Mouse (Mus musculus): Measurements from ENCODE around the gene Hist1h2bk. TPM values are rescaled to one million over a fixed set of nuclear protein-coding genes. Genes with fewer than 3 reads are reported as not detected.

The Hist1h2bk gene
- 10 to 100 TPM; 13.0 to 13.3 TPM for total RNA-seq (2021)

- peak; percentile 77 to 83 for DNase-seq (ENCODE audit: low spot score in 2 of 2)
- intact Hi-C loops (cut with DNase I): loop anchor here (5.0 kb wide), 2 partner anchors 1647 to 1722 kb away; partner anchors contain the start of genes Hist1h2ac, Hist1h2bc and Hist1h4b
Measured at GRCm38 (mm10) chr13:22035267-22036148, at the start of gene Hist1h2bk, which contains the start of gene Hist1h2ah. Gene Hist1h2bk (plus strand): TSS chr13:22035870. Gene Hist1h2ah (minus strand): TSS chr13:22035568.

GRCm38 (mm10) chr13:21992550-21992949, 43.1 kb upstream of the Hist1h2bk start:
- DNase-seq (ENCODE audit: low spot score in 2 of 2): no peak
- intact Hi-C loops (cut with DNase I): no loop called here

GRCm38 (mm10) chr13:21993957-21994738, 41.5 kb upstream of the Hist1h2bk start:
- intact Hi-C loops (cut with DNase I): no loop called here
- DNase-seq (ENCODE audit: low spot score in 2 of 2): peak in 1 of 2 experiments; percentile 31

- no peak for DNase-seq (ENCODE audit: low spot score in 2 of 2)
- intact Hi-C loops (cut with DNase I): loop anchor here (5.0 kb wide), 1 partner anchor 78 kb away; no protein-coding TSS in a partner anchor
Measured at GRCm38 (mm10) chr13:21994896-21995295, 40.8 kb upstream of the Hist1h2bk start.

- intact Hi-C loops (cut with DNase I): loop anchor here (5.0 kb wide), 1 partner anchor 78 kb away; no protein-coding TSS in a partner anchor
- DNase-seq (ENCODE audit: low spot score in 2 of 2): no peak
Measured at GRCm38 (mm10) chr13:21995331-21995914, 40.2 kb upstream of the Hist1h2bk start.

GRCm38 (mm10) chr13:21996101-21996839, 39.4 kb upstream of the Hist1h2bk start:
- no peak for DNase-seq (ENCODE audit: low spot score in 2 of 2)
- intact Hi-C loops (cut with DNase I): loop anchor here (5.0 kb wide), 1 partner anchor 79 kb away; no protein-coding TSS in a partner anchor

- DNase-seq (ENCODE audit: low spot score in 2 of 2): peak in 1 of 2 experiments; percentile 16
- intact Hi-C loops (cut with DNase I): loop anchor here (5.0 kb wide), 1 partner anchor 80 kb away; no protein-coding TSS in a partner anchor
Measured at GRCm38 (mm10) chr13:21996840-21997185, 38.9 kb upstream of the Hist1h2bk start.

- DNase-seq (ENCODE audit: low spot score in 2 of 2): no peak
- intact Hi-C loops (cut with DNase I): loop anchor here (5.0 kb wide), 1 partner anchor 80 kb away; no protein-coding TSS in a partner anchor
Measured at GRCm38 (mm10) chr13:21997201-21997820, 38.4 kb upstream of the Hist1h2bk start.

GRCm38 (mm10) chr13:21997821-21998220, 37.8 kb upstream of the Hist1h2bk start:
- intact Hi-C loops (cut with DNase I): loop anchor here (2.0 to 5.0 kb wide), 2 partner anchors 15 to 81 kb away; no protein-coding TSS in a partner anchor
- no peak for DNase-seq (ENCODE audit: low spot score in 2 of 2)

GRCm38 (mm10) chr13:21998412-21998811, 37.3 kb upstream of the Hist1h2bk start:
- intact Hi-C loops (cut with DNase I): loop anchor here (2.0 to 5.0 kb wide), 2 partner anchors 14 to 81 kb away; no protein-coding TSS in a partner anchor
- DNase-seq (ENCODE audit: low spot score in 2 of 2): no peak

GRCm38 (mm10) chr13:21999147-21999546, 36.5 kb upstream of the Hist1h2bk start:
- intact Hi-C loops (cut with DNase I): loop anchor here (2.0 to 5.0 kb wide), 2 partner anchors 14 to 82 kb away; no protein-coding TSS in a partner anchor
- no peak for DNase-seq (ENCODE audit: low spot score in 2 of 2)

- intact Hi-C loops (cut with DNase I): no loop called here
- no peak for DNase-seq (ENCODE audit: low spot score in 2 of 2)
Measured at GRCm38 (mm10) chr13:22001346-22001745, 34.3 kb upstream of the Hist1h2bk start.

- intact Hi-C loops (cut with DNase I): no loop called here
- DNase-seq (ENCODE audit: low spot score in 2 of 2): no peak
Measured at GRCm38 (mm10) chr13:22001823-22002222, 33.8 kb upstream of the Hist1h2bk start.

- intact Hi-C loops (cut with DNase I): no loop called here
- DNase-seq (ENCODE audit: low spot score in 2 of 2): peak in 1 of 2 experiments; percentile 36
Measured at GRCm38 (mm10) chr13:22005605-22006333, 29.9 kb upstream of the Hist1h2bk start.

GRCm38 (mm10) chr13:22006334-22007120, 29.1 kb upstream of the Hist1h2bk start:
- intact Hi-C loops (cut with DNase I): no loop called here
- no peak for DNase-seq (ENCODE audit: low spot score in 2 of 2)

GRCm38 (mm10) chr13:22007121-22007510, 28.6 kb upstream of the Hist1h2bk start:
- intact Hi-C loops (cut with DNase I): no loop called here
- no peak for DNase-seq (ENCODE audit: low spot score in 2 of 2)

GRCm38 (mm10) chr13:22007872-22008271, 27.8 kb upstream of the Hist1h2bk start:
- DNase-seq (ENCODE audit: low spot score in 2 of 2): no peak
- intact Hi-C loops (cut with DNase I): no loop called here

Measured in left cerebral cortex, postnatal 36 days (tissue).